Mouse (Mus musculus): ENCODE data around the gene Aspdh. TPM values are rescaled to one million over a fixed set of nuclear protein-coding genes. Genes with fewer than 3 reads are reported as not detected.

Aspdh gene
- not detected for total RNA-seq (2021)
- long read RNA-seq, experiment 1: 0 reads
- long read RNA-seq, experiment 2: 0 reads

GRCm38 (mm10) chr7:44465111-44465510 lies at the start of gene Aspdh:
TSS of gene Aspdh (plus strand) at chr7:44465391.
- DNase-seq: no peak
- intact Hi-C loops (cut with DNase I): no loop called here

GRCm38 (mm10) chr7:44427666-44428065 lies 37.5 kb upstream of the Aspdh start:
- intact Hi-C loops (cut with DNase I): no loop called here
- DNase-seq: no peak

GRCm38 (mm10) chr7:44428171-44428950 lies 36.8 kb upstream of the Aspdh start:
- intact Hi-C loops (cut with DNase I): no loop called here
- DNase-seq: no peak

- intact Hi-C loops (cut with DNase I): no loop called here
- no peak for DNase-seq
Observed at GRCm38 (mm10) chr7:44428968-44429521, 36.1 kb upstream of the Aspdh start, which contains the start of gene Lrrc4b. TSS of gene Lrrc4b (plus strand) at chr7:44429018.

- DNase-seq: no peak
- intact Hi-C loops (cut with DNase I): no loop called here
Observed at GRCm38 (mm10) chr7:44429534-44430488, 35.4 kb upstream of the Aspdh start.

GRCm38 (mm10) chr7:44432550-44432949 lies 32.6 kb upstream of the Aspdh start:
- no peak for DNase-seq
- intact Hi-C loops (cut with DNase I): no loop called here

- intact Hi-C loops (cut with DNase I): no loop called here
- no peak for DNase-seq
Observed at GRCm38 (mm10) chr7:44433371-44433770, 31.8 kb upstream of the Aspdh start.

- no peak for DNase-seq
Observed at GRCm38 (mm10) chr7:44434089-44434488, 31.1 kb upstream of the Aspdh start.

GRCm38 (mm10) chr7:44435796-44436195 lies 29.4 kb upstream of the Aspdh start:
- no peak for DNase-seq
- intact Hi-C loops (cut with DNase I): no loop called here

More at GRCm38 (mm10) chr7:44434089-44434488, 31.1 kb upstream of the Aspdh start:
- intact Hi-C loops (cut with DNase I): no loop called here

GRCm38 (mm10) chr7:44436267-44436666 lies 28.9 kb upstream of the Aspdh start:
- no peak for DNase-seq
- intact Hi-C loops (cut with DNase I): no loop called here

GRCm38 (mm10) chr7:44437188-44437587 lies 28.0 kb upstream of the Aspdh start:
- intact Hi-C loops (cut with DNase I): no loop called here

GRCm38 (mm10) chr7:44437933-44438332 lies 27.3 kb upstream of the Aspdh start:
- intact Hi-C loops (cut with DNase I): no loop called here
- DNase-seq: no peak

More at GRCm38 (mm10) chr7:44437188-44437587, 28.0 kb upstream of the Aspdh start:
- no peak for DNase-seq

GRCm38 (mm10) chr7:44439696-44440095 lies 25.5 kb upstream of the Aspdh start:
- intact Hi-C loops (cut with DNase I): loop anchor here (5.0 kb wide), 1 partner anchor 133 kb away; the partner anchor contains the start of gene Napsa
- no peak for DNase-seq

GRCm38 (mm10) chr7:44440479-44440878 lies 24.7 kb upstream of the Aspdh start:
- intact Hi-C loops (cut with DNase I): loop anchor here (5.0 kb wide), 1 partner anchor 132 kb away; the partner anchor contains the start of gene Napsa
- DNase-seq: no peak

GRCm38 (mm10) chr7:44441180-44441579 lies 24.0 kb upstream of the Aspdh start:
- DNase-seq: no peak
- intact Hi-C loops (cut with DNase I): loop anchor here (5.0 kb wide), 1 partner anchor 131 kb away; the partner anchor contains the start of gene Napsa

GRCm38 (mm10) chr7:44441648-44442109 lies 23.5 kb upstream of the Aspdh start:
- intact Hi-C loops (cut with DNase I): loop anchor here (5.0 kb wide), 1 partner anchor 131 kb away; the partner anchor contains the start of gene Napsa
- DNase-seq: no peak

- no peak for DNase-seq
- intact Hi-C loops (cut with DNase I): loop anchor here (5.0 kb wide), 1 partner anchor 130 kb away; the partner anchor contains the start of gene Napsa
Observed at GRCm38 (mm10) chr7:44442407-44442821, 22.8 kb upstream of the Aspdh start.

GRCm38 (mm10) chr7:44443268-44444173 lies 21.7 kb upstream of the Aspdh start:
- intact Hi-C loops (cut with DNase I): loop anchor here (5.0 kb wide), 1 partner anchor 129 kb away; the partner anchor contains the start of gene Napsa

More at GRCm38 (mm10) chr7:44443268-44444173, 21.7 kb upstream of the Aspdh start:
- DNase-seq: no peak
